Mouse (Mus musculus) E14TG2a.4 (cell line): ENCODE data around the gene Itgb7.

Experiments used
- H3K27me3 ChIP-seq: 2 replicates; pipeline ENCODE4 v1.6.1; 2014; ENCODE audit warnings: low read length, control low read depth; ENCODE audit not compliant: insufficient read depth
- H3K36me3 ChIP-seq: 2 replicates; pipeline ENCODE4 v1.6.1; 2014; ENCODE audit warnings: low read length, control low read depth; ENCODE audit not compliant: insufficient read depth
- H3K4me1 ChIP-seq: replicated peaks from 2 replicates; pipeline ENCODE4 v1.6.1; 2014; ENCODE audit warnings: low read depth, low read length, control low read depth
- H3K4me3 ChIP-seq: replicated peaks from 2 replicates; pipeline ENCODE4 v1.5.1; 2014; ENCODE audit warnings: mild to moderate bottlenecking, low read length
- H3K9me3 ChIP-seq: 2 replicates; pipeline ENCODE4 v1.6.1; 2014; ENCODE audit warnings: low read length, control low read depth
- CTCF ChIP-seq: conservative IDR thresholded peaks from 2 replicates; pipeline ENCODE4 v1.5.1; 2014; ENCODE audit warnings: low read length
- NANOG ChIP-seq: IDR thresholded peaks from 2 replicates; pipeline ENCODE4 v1.6.1; 2014; ENCODE audit warnings: borderline replicate concordance, low read length, mixed read lengths
- POU5F1 ChIP-seq: IDR thresholded peaks from 2 replicates; pipeline ENCODE4 v1.6.1; 2014; ENCODE audit warnings: low read length, borderline replicate concordance

Itgb7 gene

GRCm38 (mm10) chr15:102265548-102265947 is 33.8 kb upstream of the Itgb7 start:
- H3K9me3 ChIP-seq, result no peaks in the 10 kb centered on the region
- H3K4me3 ChIP-seq, result 0 out of 2 replicates have a peak overlapping the region, but pooled peaks have one; percentile 20
- no peaks in the 10 kb centered on the region for H3K36me3 ChIP-seq
- H3K27me3 ChIP-seq, result peaks cover 12% of the 10 kb centered on the region
- H3K4me1 ChIP-seq, result peaks cover 47% of the 10 kb centered on the region
- TF ChIP-seq NANOG, result no peak
- TF ChIP-seq POU5F1, result no peak
- TF ChIP-seq CTCF, result peak; percentile 30

GRCm38 (mm10) chr15:102263037-102263436 is 31.3 kb upstream of the Itgb7 start:
- no peaks in the 10 kb centered on the region for H3K36me3 ChIP-seq
- H3K27me3 ChIP-seq, result peaks cover 23% of the 10 kb centered on the region
- TF ChIP-seq NANOG (no peak), CTCF (no peak), POU5F1 (no peak)
- peaks cover 60% of the 10 kb centered on the region for H3K4me1 ChIP-seq
- peak overlapping the region; percentile 14 for H3K4me3 ChIP-seq
- H3K9me3 ChIP-seq, result no peaks in the 10 kb centered on the region

- H3K4me3 ChIP-seq, result peak overlapping the region; percentile 14
- no peaks in the 10 kb centered on the region for H3K9me3 ChIP-seq
- no peak for TF ChIP-seq POU5F1
- TF ChIP-seq CTCF, result no peak
- TF ChIP-seq NANOG, result no peak
- peaks cover 23% of the 10 kb centered on the region for H3K27me3 ChIP-seq
- H3K4me1 ChIP-seq, result peaks cover 65% of the 10 kb centered on the region
- H3K36me3 ChIP-seq, result no peaks in the 10 kb centered on the region
Observed at GRCm38 (mm10) chr15:102262582-102262981, 30.8 kb upstream of the Itgb7 start.

DNA sequence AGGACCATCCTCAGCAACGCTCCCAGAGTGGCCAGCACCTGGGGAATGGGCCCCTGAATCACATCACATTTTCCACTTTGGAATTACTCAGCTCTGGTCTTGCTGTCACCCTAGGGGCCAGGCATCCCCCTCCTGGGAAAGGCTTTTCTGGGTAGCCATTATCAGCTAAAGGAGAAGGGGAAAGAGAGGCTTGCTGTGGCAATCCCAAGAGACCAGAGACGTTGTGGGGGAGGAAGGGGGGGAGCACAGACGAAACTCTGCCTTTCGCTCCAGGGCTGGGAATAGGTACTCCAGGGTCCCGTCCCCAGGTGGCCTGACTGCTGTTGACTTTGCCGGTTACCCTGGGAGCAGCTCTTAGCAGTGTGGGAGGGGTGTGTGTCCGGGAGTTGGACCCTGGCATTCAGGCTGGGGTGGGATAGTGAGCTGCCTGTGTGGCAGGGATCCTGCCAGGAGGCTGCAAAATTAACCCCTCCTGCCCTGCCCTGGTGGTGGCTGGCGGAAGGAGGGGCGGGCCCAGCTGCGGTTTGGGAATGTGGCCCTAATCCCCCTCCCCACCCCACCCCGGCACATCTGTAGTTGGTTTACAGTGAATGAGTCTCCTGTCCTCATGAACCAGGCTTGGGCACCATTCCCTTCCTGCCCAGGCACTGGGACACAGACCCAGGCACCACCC is 27.0 kb upstream of the Itgb7 start:
- peak overlapping the region; percentile 75 for H3K4me3 ChIP-seq
- no peaks in the 10 kb centered on the region for H3K9me3 ChIP-seq
- H3K36me3 ChIP-seq, result no peaks in the 10 kb centered on the region
- peaks cover 38% of the 10 kb centered on the region for H3K27me3 ChIP-seq
- peaks cover 85% of the 10 kb centered on the region for H3K4me1 ChIP-seq
- TF ChIP-seq POU5F1, result no peak
- TF ChIP-seq CTCF, result no peak
- TF ChIP-seq NANOG, result no peak

GRCm38 (mm10) chr15:102258076-102258470 is 26.3 kb upstream of the Itgb7 start:
- Histone ChIP-seq H3K36me3 (no peaks in the 10 kb centered on the region), H3K9me3 (no peaks in the 10 kb centered on the region), H3K4me1 (peaks cover 85% of the 10 kb centered on the region), H3K27me3 (peaks cover 36% of the 10 kb centered on the region), H3K4me3 (peak overlapping the region; percentile 75)
- TF ChIP-seq CTCF (no peak), NANOG (no peak), POU5F1 (no peak)

GRCm38 (mm10) chr15:102257202-102258075 is 25.7 kb upstream of the Itgb7 start, which contains the start of gene Rarg:
Gene Rarg (minus strand): TSS chr15:102257517.
- H3K27me3 ChIP-seq, result peaks cover 34% of the 10 kb centered on the region
- peaks cover 84% of the 10 kb centered on the region for H3K4me1 ChIP-seq
- H3K36me3 ChIP-seq, result peaks cover under 1% of the 10 kb centered on the region; the same call in 1 of the 2 replicates
- TF ChIP-seq POU5F1, result no peak
- TF ChIP-seq NANOG, result no peak
- no peak for TF ChIP-seq CTCF
- H3K9me3 ChIP-seq, result no peaks in the 10 kb centered on the region
- peak within 1 kb of the TSS; percentile 81 for H3K4me3 ChIP-seq

GRCm38 (mm10) chr15:102256431-102257201 is 24.9 kb upstream of the Itgb7 start:
- Histone ChIP-seq H3K36me3 (peaks cover 4% of the 10 kb centered on the region; the same call in 1 of the 2 replicates), H3K27me3 (peaks cover 29% of the 10 kb centered on the region), H3K9me3 (no peaks in the 10 kb centered on the region), H3K4me3 (peak overlapping the region; percentile 81), H3K4me1 (peaks cover 84% of the 10 kb centered on the region)
- TF ChIP-seq POU5F1 (no peak), CTCF (no peak), NANOG (no peak)
